Mouse (Mus musculus) heart, embryonic 15.5 days (tissue): Measurements from ENCODE around the gene Trpm3. TPM values are rescaled to one million over a fixed set of nuclear protein-coding genes. Genes with fewer than 3 reads are reported as not detected.

Source experiments
- ATAC-seq: fragments of 200-750 bp; cut with Nextera tagmentation; replicated peaks from 2 replicates; pipeline ENCODE4 v1.8.0; 2017; ENCODE audit warnings: low read depth, moderate TSS enrichment; ENCODE audit not compliant: insufficient number of reproducible peaks, insufficient read depth, low FRiP score
- H3K27ac ChIP-seq: fragments of 300-500 bp; sonication (generic); 2 replicates; pipeline ENCODE4 v1.5.1; 2015; ENCODE audit warnings: mild to moderate bottlenecking, inconsistent platforms
- H3K27me3 ChIP-seq: fragments of 300-500 bp; sonication (generic); 2 replicates; pipeline ENCODE4 v1.6.1; 2015; ENCODE audit warnings: inconsistent platforms
- H3K36me3 ChIP-seq: fragments of 300-500 bp; sonication (generic); 2 replicates; pipeline ENCODE4 v1.6.1; 2015; ENCODE audit warnings: mild to moderate bottlenecking, inconsistent platforms
- H3K4me1 ChIP-seq: fragments of 300-500 bp; sonication (generic); replicated peaks from 2 replicates; pipeline ENCODE4 v1.6.1; 2015; ENCODE audit warnings: inconsistent platforms
- H3K4me2 ChIP-seq: fragments of 300-500 bp; sonication (generic); 2 replicates; pipeline ENCODE4 v1.6.1; 2015; ENCODE audit warnings: inconsistent platforms, mild to moderate bottlenecking, moderate library complexity
- H3K4me3 ChIP-seq: fragments of 300-500 bp; sonication (generic); 2 replicates; pipeline ENCODE4 v1.5.1; 2015; ENCODE audit warnings: mild to moderate bottlenecking, inconsistent platforms
- H3K9ac ChIP-seq: fragments of 300-500 bp; sonication (generic); 2 replicates; pipeline ENCODE4 v1.6.1; 2015; ENCODE audit warnings: mild to moderate bottlenecking, inconsistent platforms
- H3K9me3 ChIP-seq: fragments of 300-500 bp; sonication (generic); replicated peaks from 2 replicates; pipeline ENCODE4 v1.6.1; 2016; ENCODE audit warnings: inconsistent platforms
- WGBS: fragments of 180-500 bp; shearing (Covaris S2); methylation state at CpG from one replicate; pipeline ENCODE4 v1.1.7; 2015; ENCODE audit warnings: mixed read lengths; 5-methylcytosine and 5-hydroxymethylcytosine counted together
- polyA plus RNA-seq: library from polyadenylated mRNA; unstranded; fragments of >200 nt; fragmentation: Nextera tagmentation; extraction: Ambion mirVana; gene quantifications from 2 replicates; pipeline ENCODE4 v1.2.1, GENCODE M21; 2015

The Trpm3 gene
- polyA plus RNA-seq, 1 experiment from 2014 or later = 0.55 TPM

DNA sequence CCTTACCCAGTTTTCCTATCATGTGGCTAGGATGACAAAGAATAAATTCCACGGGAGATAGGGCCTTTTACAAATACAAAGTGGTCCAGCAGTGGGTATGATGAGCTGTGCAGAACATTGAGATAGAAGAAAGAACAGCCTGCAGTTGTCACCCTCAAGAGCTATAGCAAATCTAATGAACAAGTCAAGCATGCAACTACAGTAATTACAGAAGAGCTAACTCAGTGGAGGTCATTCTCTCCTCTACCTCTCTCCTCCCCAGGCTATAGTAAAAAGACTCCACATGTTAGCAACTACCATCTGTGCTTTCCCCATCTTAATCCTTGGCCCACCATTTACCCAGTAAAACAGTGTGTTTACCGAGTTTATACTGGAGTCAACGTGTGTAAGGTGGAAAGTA, 629.4 kb downstream of the Trpm3 start:
- no peak for ATAC-seq
- Histone ChIP-seq H3K4me3 (no peak overlapping the region), H3K9ac (no peak overlapping the region), H3K27ac (no peak overlapping the region), H3K36me3 (no peaks in the 10 kb centered on the region), H3K27me3 (no peaks in the 10 kb centered on the region), H3K9me3 (no peaks in the 10 kb centered on the region), H3K4me1 (no peaks in the 10 kb centered on the region), H3K4me2 (no peak overlapping the region)
- WGBS = 77% methylated on average over 3 of the region's 3 CpGs

DNA sequence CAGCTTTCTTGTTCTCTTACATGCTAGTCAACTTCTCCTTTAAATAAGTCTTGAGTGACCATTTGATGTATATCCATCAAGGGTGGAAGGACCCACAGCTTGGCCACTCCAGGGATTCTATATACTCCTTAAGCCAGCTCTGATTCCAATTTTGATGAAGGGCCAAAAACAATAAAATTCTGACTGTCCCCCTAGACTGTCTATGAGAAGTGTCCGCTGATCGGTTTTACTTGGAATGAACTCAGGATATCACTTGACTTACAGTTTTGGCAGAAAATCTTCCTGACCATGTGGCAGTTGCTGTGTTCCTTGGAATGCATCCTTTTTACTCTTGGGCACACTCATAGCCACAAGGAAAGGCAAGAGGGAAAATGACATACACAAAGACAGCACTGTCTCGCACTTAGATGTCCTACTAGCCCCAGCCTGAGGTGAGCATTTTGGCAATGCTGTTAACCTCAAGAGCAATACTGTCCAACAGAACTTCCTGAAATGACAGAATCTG, 636.4 kb downstream of the Trpm3 start:
- no peak overlapping the region for H3K27ac ChIP-seq
- H3K9ac ChIP-seq = no peak overlapping the region
- ATAC-seq = no peak
- no peaks in the 10 kb centered on the region for H3K9me3 ChIP-seq
- 64% methylated on average over 3 of the region's 3 CpGs for WGBS
- H3K4me3 ChIP-seq = no peak overlapping the region
- no peak overlapping the region for H3K4me2 ChIP-seq
- no peaks in the 10 kb centered on the region for H3K27me3 ChIP-seq
- H3K36me3 ChIP-seq = no peaks in the 10 kb centered on the region
- no peaks in the 10 kb centered on the region for H3K4me1 ChIP-seq

- H3K27me3 ChIP-seq = no peaks in the 10 kb centered on the region
- no peaks in the 10 kb centered on the region for H3K9me3 ChIP-seq
- H3K36me3 ChIP-seq = no peaks in the 10 kb centered on the region
- no peak overlapping the region for H3K4me2 ChIP-seq
- no peak overlapping the region for H3K9ac ChIP-seq
- no peak overlapping the region for H3K27ac ChIP-seq
- ATAC-seq = no peak
- H3K4me1 ChIP-seq = no peaks in the 10 kb centered on the region
- 76% methylated on average over 7 of the region's 7 CpGs for WGBS
- no peak overlapping the region for H3K4me3 ChIP-seq
Observed at GRCm38 (mm10) chr19:22780192-22780843, 641.5 kb downstream of the Trpm3 start.

GRCm38 (mm10) chr19:22781579-22781978, 642.7 kb downstream of the Trpm3 start:
- H3K9me3 ChIP-seq = no peaks in the 10 kb centered on the region
- no peak for ATAC-seq
- H3K4me1 ChIP-seq = no peaks in the 10 kb centered on the region
- no peaks in the 10 kb centered on the region for H3K36me3 ChIP-seq
- no peak overlapping the region for H3K4me3 ChIP-seq
- no peak overlapping the region for H3K27ac ChIP-seq
- H3K9ac ChIP-seq = no peak overlapping the region
- H3K27me3 ChIP-seq = no peaks in the 10 kb centered on the region
- H3K4me2 ChIP-seq = no peak overlapping the region

GRCm38 (mm10) chr19:22783745-22784144, 644.9 kb downstream of the Trpm3 start:
- H3K4me3 ChIP-seq = no peak overlapping the region
- H3K36me3 ChIP-seq = no peaks in the 10 kb centered on the region
- H3K4me1 ChIP-seq = no peaks in the 10 kb centered on the region
- no peak overlapping the region for H3K9ac ChIP-seq
- no peak overlapping the region for H3K27ac ChIP-seq
- H3K9me3 ChIP-seq = no peaks in the 10 kb centered on the region
- ATAC-seq = no peak
- H3K4me2 ChIP-seq = no peak overlapping the region
- no peaks in the 10 kb centered on the region for H3K27me3 ChIP-seq
- WGBS = 78% methylated on average over 2 of the region's 2 CpGs

DNA sequence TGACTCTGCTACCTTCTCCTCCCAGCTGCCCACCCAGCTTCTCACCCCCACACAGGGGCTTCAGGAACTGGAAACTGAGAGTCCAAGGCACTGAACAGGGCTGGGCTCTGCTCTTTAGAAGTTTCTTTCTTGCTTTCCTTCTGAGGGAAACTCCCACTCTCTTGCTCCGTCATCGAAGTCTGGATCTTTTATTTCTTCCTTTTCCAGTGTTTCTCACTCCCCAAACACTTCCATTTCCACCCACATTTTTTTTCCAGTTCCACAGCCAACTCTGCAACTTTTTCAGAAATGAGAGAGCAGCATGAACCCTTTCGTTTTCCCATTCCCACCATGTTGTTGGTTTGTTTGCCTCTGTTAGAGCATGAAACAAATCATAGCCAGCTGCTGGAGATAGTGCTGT, 650.9 kb downstream of the Trpm3 start:
- Histone ChIP-seq H3K4me3 (no peak overlapping the region), H3K9ac (no peak overlapping the region), H3K27ac (no peak overlapping the region), H3K4me1 (no peaks in the 10 kb centered on the region), H3K4me2 (no peak overlapping the region), H3K36me3 (no peaks in the 10 kb centered on the region), H3K9me3 (no peaks in the 10 kb centered on the region), H3K27me3 (no peaks in the 10 kb centered on the region)
- 73% methylated on average over 3 of the region's 3 CpGs for WGBS
- no peak for ATAC-seq

- no peaks in the 10 kb centered on the region for H3K9me3 ChIP-seq
- no peak for ATAC-seq
- 87% methylated on average over 2 of the region's 2 CpGs for WGBS
- H3K4me3 ChIP-seq = no peak overlapping the region
- no peak overlapping the region for H3K27ac ChIP-seq
- no peaks in the 10 kb centered on the region for H3K36me3 ChIP-seq
- no peak overlapping the region for H3K9ac ChIP-seq
- no peak overlapping the region for H3K4me2 ChIP-seq
- no peaks in the 10 kb centered on the region for H3K4me1 ChIP-seq
- no peaks in the 10 kb centered on the region for H3K27me3 ChIP-seq
Observed at GRCm38 (mm10) chr19:22796996-22797395, 658.1 kb downstream of the Trpm3 start.

DNA sequence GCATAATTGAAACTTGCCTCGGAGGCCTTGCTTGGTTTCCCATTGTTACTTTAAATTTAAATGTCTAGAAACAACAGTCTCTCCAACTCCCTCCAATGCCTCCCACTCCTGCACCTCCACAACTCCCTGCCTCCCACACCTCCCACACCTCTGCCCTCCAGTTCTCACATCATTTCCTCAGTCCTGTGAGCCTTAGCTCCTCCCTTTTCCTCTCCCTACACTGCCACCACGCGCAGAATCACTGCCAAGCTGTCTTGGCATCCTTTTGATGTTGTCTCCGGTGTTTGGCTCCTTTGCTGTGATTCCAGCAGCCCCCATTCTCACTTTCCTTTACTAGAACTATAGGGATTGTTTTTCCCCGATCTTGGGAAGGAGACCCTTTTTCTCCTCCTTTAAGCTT, 661.6 kb downstream of the Trpm3 start:
- H3K27ac ChIP-seq = no peak overlapping the region
- no peaks in the 10 kb centered on the region for H3K9me3 ChIP-seq
- H3K27me3 ChIP-seq = no peaks in the 10 kb centered on the region
- no peak for ATAC-seq
- H3K4me3 ChIP-seq = no peak overlapping the region
- H3K4me1 ChIP-seq = no peaks in the 10 kb centered on the region
- H3K9ac ChIP-seq = no peak overlapping the region
- H3K4me2 ChIP-seq = no peak overlapping the region
- WGBS = 24% methylated on average over 5 of the region's 5 CpGs
- H3K36me3 ChIP-seq = no peaks in the 10 kb centered on the region

- no peaks in the 10 kb centered on the region for H3K9me3 ChIP-seq
- no peak for ATAC-seq
- no peak overlapping the region for H3K9ac ChIP-seq
- H3K27me3 ChIP-seq = no peaks in the 10 kb centered on the region
- H3K4me2 ChIP-seq = no peak overlapping the region
- H3K4me1 ChIP-seq = no peaks in the 10 kb centered on the region
- no peak overlapping the region for H3K27ac ChIP-seq
- no peak overlapping the region for H3K4me3 ChIP-seq
- H3K36me3 ChIP-seq = no peaks in the 10 kb centered on the region
Observed at GRCm38 (mm10) chr19:22803396-22803795, 664.5 kb downstream of the Trpm3 start.

DNA sequence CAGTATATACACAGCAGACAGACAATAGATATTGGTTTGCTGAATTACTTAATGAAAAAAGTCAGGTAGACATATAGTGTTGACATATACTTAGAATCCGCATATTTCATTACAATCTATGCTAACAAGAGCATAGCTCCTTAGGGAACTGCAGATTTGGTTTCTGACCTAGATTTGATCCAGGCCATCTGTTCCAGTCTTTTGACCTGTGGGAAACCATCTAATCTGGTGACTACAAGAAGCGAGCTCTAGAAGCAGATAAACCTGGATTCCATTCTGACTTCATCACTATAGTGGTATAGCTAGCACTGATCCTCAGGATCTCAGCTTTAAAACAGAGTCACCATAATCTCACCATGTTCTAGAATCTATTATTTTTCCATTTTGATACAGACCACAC, 665.5 kb downstream of the Trpm3 start:
- Histone ChIP-seq H3K4me2 (no peak overlapping the region), H3K4me3 (no peak overlapping the region), H3K9me3 (no peaks in the 10 kb centered on the region), H3K27ac (no peak overlapping the region), H3K9ac (no peak overlapping the region), H3K36me3 (no peaks in the 10 kb centered on the region), H3K27me3 (no peaks in the 10 kb centered on the region), H3K4me1 (no peaks in the 10 kb centered on the region)
- no peak for ATAC-seq
- 51% methylated on average over 2 of the region's 2 CpGs for WGBS

DNA sequence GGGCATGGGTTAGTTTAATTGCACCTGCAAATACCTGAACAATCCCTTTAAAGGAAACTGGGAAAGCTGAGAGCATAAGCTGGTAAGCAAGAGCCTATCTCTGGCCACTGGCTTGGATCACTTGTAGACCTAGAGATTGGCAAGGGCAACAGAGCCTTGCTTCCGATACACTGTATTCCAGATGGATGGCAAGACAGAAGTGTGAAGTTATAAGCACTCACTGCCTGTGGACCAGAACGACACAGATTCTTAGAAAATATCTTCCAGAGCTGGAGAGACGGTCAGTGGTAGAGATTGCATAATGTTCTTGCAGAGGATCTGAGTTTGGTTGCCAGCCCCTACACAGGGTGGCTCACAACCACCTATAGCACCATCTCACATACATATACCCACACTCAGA, 671.4 kb downstream of the Trpm3 start:
- WGBS = 78% methylated on average over 3 of the region's 3 CpGs
- Histone ChIP-seq H3K27me3 (no peaks in the 10 kb centered on the region), H3K4me3 (no peak overlapping the region), H3K4me1 (no peaks in the 10 kb centered on the region), H3K36me3 (no peaks in the 10 kb centered on the region), H3K4me2 (no peak overlapping the region), H3K9me3 (no peaks in the 10 kb centered on the region), H3K9ac (no peak overlapping the region), H3K27ac (no peak overlapping the region)
- ATAC-seq = no peak

DNA sequence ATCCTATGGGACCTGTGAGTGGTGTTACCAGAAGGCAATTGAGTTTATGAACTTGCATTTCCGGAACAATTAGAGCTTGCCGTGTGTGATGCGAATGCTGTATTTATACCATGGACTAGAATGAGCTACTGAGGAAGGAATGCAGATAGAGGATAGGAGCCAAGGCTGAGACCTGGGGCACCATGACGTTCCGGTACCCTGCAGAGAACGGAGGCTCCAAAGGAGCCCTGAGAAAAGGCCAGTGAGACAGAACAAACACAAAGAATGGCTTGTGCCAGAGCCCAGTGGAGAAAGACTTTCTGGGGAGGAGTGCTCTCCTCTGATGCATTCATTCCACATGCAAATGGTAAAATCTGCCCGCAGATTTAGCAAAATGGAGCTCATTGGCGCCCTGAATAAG, 682.9 kb downstream of the Trpm3 start:
- no peaks in the 10 kb centered on the region for H3K36me3 ChIP-seq
- ATAC-seq = no peak
- H3K27ac ChIP-seq = no peak overlapping the region
- 75% methylated on average over 8 of the region's 8 CpGs for WGBS
- no peaks in the 10 kb centered on the region for H3K4me1 ChIP-seq
- H3K9me3 ChIP-seq = no peaks in the 10 kb centered on the region
- no peaks in the 10 kb centered on the region for H3K27me3 ChIP-seq
- no peak overlapping the region for H3K9ac ChIP-seq
- H3K4me3 ChIP-seq = no peak overlapping the region
- H3K4me2 ChIP-seq = no peak overlapping the region
